Mouse (Mus musculus): Measurements from ENCODE around the gene Zmym1. TPM values are rescaled to one million over a fixed set of nuclear protein-coding genes. Genes with fewer than 3 reads are reported as not detected.

Gene Zmym1
- polyA plus RNA-seq, 1 experiment from 2014 or later, result 17.5 TPM

GRCm38 (mm10) chr4:127064051-127064450 lies 3.1 kb upstream of the Zmym1 start:
- ATAC-seq (ENCODE audit: insufficient number of reproducible peaks, low FRiP score, low TSS enrichment, low read depth), result no peak
- no peak overlapping the region for H3K27ac ChIP-seq (replicated peaks)
- 0 out of 2 replicates have a peak, but pooled peaks cover 6% of the 10 kb centered on the region for H3K4me1 ChIP-seq
- no peaks in the 10 kb centered on the region for H3K36me3 ChIP-seq
- H3K4me3 ChIP-seq (replicated peaks), result no peak overlapping the region
- no peak overlapping the region for H3K9ac ChIP-seq
- no peaks in the 10 kb centered on the region for H3K27me3 ChIP-seq
- H3K4me2 ChIP-seq (replicated peaks), result no peak overlapping the region
- no peaks in the 10 kb centered on the region for H3K9me3 ChIP-seq (replicated peaks)
- 46% methylated on average over 1 of the region's 1 CpGs for WGBS

GRCm38 (mm10) chr4:127054522-127055198 lies 6.3 kb downstream of the Zmym1 start:
- Histone ChIP-seq H3K27me3 (no peaks in the 10 kb centered on the region), H3K9ac (no peak overlapping the region), H3K4me2 (replicated peaks) (no peak overlapping the region), H3K4me3 (replicated peaks) (no peak overlapping the region), H3K9me3 (replicated peaks) (no peaks in the 10 kb centered on the region), H3K36me3 (peaks cover 48% of the 10 kb centered on the region), H3K4me1 (0 out of 2 replicates have a peak, but pooled peaks cover under 1% of the 10 kb centered on the region), H3K27ac (replicated peaks) (no peak overlapping the region)
- 85% methylated on average over 7 of the region's 7 CpGs for WGBS
- no peak for ATAC-seq (ENCODE audit: insufficient number of reproducible peaks, low FRiP score, low TSS enrichment, low read depth)

- Histone ChIP-seq H3K9me3 (replicated peaks) (no peaks in the 10 kb centered on the region), H3K4me3 (replicated peaks) (no peak overlapping the region), H3K27ac (replicated peaks) (no peak overlapping the region), H3K4me1 (no peaks in the 10 kb centered on the region), H3K4me2 (replicated peaks) (no peak overlapping the region), H3K9ac (no peak overlapping the region), H3K36me3 (peaks cover 55% of the 10 kb centered on the region), H3K27me3 (no peaks in the 10 kb centered on the region)
- no peak for ATAC-seq (ENCODE audit: insufficient number of reproducible peaks, low FRiP score, low TSS enrichment, low read depth)
- WGBS, result 95% methylated on average over 5 of the region's 5 CpGs
Measured at GRCm38 (mm10) chr4:127053071-127053470, 7.9 kb downstream of the Zmym1 start.

- Histone ChIP-seq H3K9me3 (replicated peaks) (no peaks in the 10 kb centered on the region), H3K27me3 (no peaks in the 10 kb centered on the region), H3K27ac (replicated peaks) (no peak overlapping the region), H3K4me1 (no peaks in the 10 kb centered on the region), H3K4me3 (replicated peaks) (no peak overlapping the region), H3K9ac (no peak overlapping the region), H3K36me3 (peaks cover 61% of the 10 kb centered on the region), H3K4me2 (replicated peaks) (no peak overlapping the region)
- ATAC-seq (ENCODE audit: insufficient number of reproducible peaks, low FRiP score, low TSS enrichment, low read depth), result no peak
- WGBS, result 78% methylated on average over 8 of the region's 8 CpGs
Measured at GRCm38 (mm10) chr4:127051121-127051520, 9.8 kb downstream of the Zmym1 start.

- Histone ChIP-seq H3K4me2 (replicated peaks) (no peak overlapping the region), H3K27ac (replicated peaks) (no peak overlapping the region), H3K9me3 (replicated peaks) (no peaks in the 10 kb centered on the region), H3K4me3 (replicated peaks) (no peak overlapping the region), H3K4me1 (no peaks in the 10 kb centered on the region), H3K36me3 (peaks cover 60% of the 10 kb centered on the region), H3K27me3 (no peaks in the 10 kb centered on the region), H3K9ac (no peak overlapping the region)
- ATAC-seq (ENCODE audit: insufficient number of reproducible peaks, low FRiP score, low TSS enrichment, low read depth), result no peak
- WGBS, result 81% methylated on average over 4 of the region's 4 CpGs
Measured at GRCm38 (mm10) chr4:127043540-127043939, 17.4 kb downstream of the Zmym1 start.

- Histone ChIP-seq H3K9ac (no peak overlapping the region), H3K36me3 (peaks cover 64% of the 10 kb centered on the region), H3K27ac (replicated peaks) (no peak overlapping the region), H3K4me1 (no peaks in the 10 kb centered on the region), H3K4me3 (replicated peaks) (no peak overlapping the region), H3K27me3 (no peaks in the 10 kb centered on the region), H3K4me2 (replicated peaks) (no peak overlapping the region), H3K9me3 (replicated peaks) (no peaks in the 10 kb centered on the region)
- no peak for ATAC-seq (ENCODE audit: insufficient number of reproducible peaks, low FRiP score, low TSS enrichment, low read depth)
- WGBS, result 69% methylated on average over 3 of the region's 3 CpGs
Measured at GRCm38 (mm10) chr4:127039871-127040483, 21.0 kb downstream of the Zmym1 start.

GRCm38 (mm10) chr4:127038828-127039349 lies 22.1 kb downstream of the Zmym1 start:
- Histone ChIP-seq H3K9me3 (replicated peaks) (no peaks in the 10 kb centered on the region), H3K27me3 (no peaks in the 10 kb centered on the region), H3K9ac (no peak overlapping the region), H3K4me2 (replicated peaks) (no peak overlapping the region), H3K4me1 (no peaks in the 10 kb centered on the region), H3K4me3 (replicated peaks) (no peak overlapping the region), H3K27ac (replicated peaks) (no peak overlapping the region), H3K36me3 (peaks cover 62% of the 10 kb centered on the region)
- WGBS, result 91% methylated on average over 3 of the region's 3 CpGs
- ATAC-seq (ENCODE audit: insufficient number of reproducible peaks, low FRiP score, low TSS enrichment, low read depth), result no peak

- Histone ChIP-seq H3K9ac (no peak overlapping the region), H3K36me3 (peaks cover 63% of the 10 kb centered on the region), H3K27ac (replicated peaks) (no peak overlapping the region), H3K27me3 (no peaks in the 10 kb centered on the region), H3K4me1 (no peaks in the 10 kb centered on the region), H3K4me2 (replicated peaks) (no peak overlapping the region), H3K9me3 (replicated peaks) (no peaks in the 10 kb centered on the region), H3K4me3 (replicated peaks) (no peak overlapping the region)
- 74% methylated on average over 8 of the region's 8 CpGs for WGBS
- ATAC-seq (ENCODE audit: insufficient number of reproducible peaks, low FRiP score, low TSS enrichment, low read depth), result no peak
Measured at GRCm38 (mm10) chr4:127037908-127038827, 22.8 kb downstream of the Zmym1 start.

- Histone ChIP-seq H3K9me3 (replicated peaks) (no peaks in the 10 kb centered on the region), H3K4me3 (replicated peaks) (no peak overlapping the region), H3K9ac (no peak overlapping the region), H3K27me3 (no peaks in the 10 kb centered on the region), H3K27ac (replicated peaks) (no peak overlapping the region), H3K36me3 (peaks cover 72% of the 10 kb centered on the region), H3K4me1 (no peaks in the 10 kb centered on the region), H3K4me2 (replicated peaks) (no peak overlapping the region)
- no peak for ATAC-seq (ENCODE audit: insufficient number of reproducible peaks, low FRiP score, low TSS enrichment, low read depth)
- 93% methylated on average over 3 of the region's 3 CpGs for WGBS
Measured at GRCm38 (mm10) chr4:127037158-127037557, 23.8 kb downstream of the Zmym1 start.

- no peaks in the 10 kb centered on the region for H3K27me3 ChIP-seq
- H3K4me2 ChIP-seq (replicated peaks), result no peak overlapping the region
- no peaks in the 10 kb centered on the region for H3K9me3 ChIP-seq (replicated peaks)
- ATAC-seq (ENCODE audit: insufficient number of reproducible peaks, low FRiP score, low TSS enrichment, low read depth), result no peak
- WGBS, result 62% methylated on average over 4 of the region's 4 CpGs
- peaks cover 30% of the 10 kb centered on the region for H3K4me1 ChIP-seq
- H3K4me3 ChIP-seq (replicated peaks), result no peak overlapping the region
- peaks cover 73% of the 10 kb centered on the region for H3K36me3 ChIP-seq
- H3K27ac ChIP-seq (replicated peaks), result no peak overlapping the region
- H3K9ac ChIP-seq, result no peak overlapping the region
Measured at GRCm38 (mm10) chr4:127027228-127028190, 33.4 kb downstream of the Zmym1 start.
